18 mouse cellular contexts compared by ENCODE assay signal in the genomic region with DNA sequence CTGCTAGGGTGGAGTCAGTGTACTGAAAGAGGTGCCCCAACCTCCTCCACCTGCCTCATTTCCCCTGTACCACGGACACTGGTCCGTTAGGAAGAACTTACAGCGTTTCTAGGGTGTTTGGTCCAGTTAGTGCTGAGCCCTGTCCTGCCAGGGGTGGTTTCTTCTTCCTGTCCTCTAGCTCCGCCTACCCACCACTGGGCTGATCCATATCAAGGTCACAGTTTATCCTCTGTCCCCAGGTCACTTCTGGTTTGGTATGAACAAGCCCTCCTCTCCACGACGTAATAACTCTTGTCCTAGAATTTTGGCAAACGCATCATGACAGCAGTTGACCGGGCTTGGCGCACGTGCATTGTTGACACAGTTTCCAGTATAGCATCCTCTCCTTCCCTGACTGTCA. TPM values are rescaled to one million over a fixed set of nuclear protein-coding genes. Genes with fewer than 3 reads are reported as not detected.
A peak's percentile ranks its signal among the peaks of the same experiment; 100 is the strongest.
DNase-seq lines count a peak whose midpoint lies in the region; ATAC-seq and TF ChIP-seq lines count a peak whose summit lies in the region.
"Had no signal": no experiment of that assay in that cellular context is flagged by ENCODE, and none has a peak within 500 bp of the region (broad histone marks: within the 10 kb centered on the region; RNA-seq: fewer than 3 reads in every experiment).

No protein-coding gene starts in this region.

- no peaks in the 10 kb centered on the region for H3K9me3 ChIP-seq in heart, embryonic 13.5 days
- no peaks in the 10 kb centered on the region for H3K9me3 ChIP-seq in liver, embryonic 16.5 days (replicated peaks; ENCODE audit: control insufficient read depth, low read length)
- H3K9me3 ChIP-seq in liver, embryonic 12.5 days (replicated peaks) = no peaks in the 10 kb centered on the region
- H3K9me3 ChIP-seq: limb, embryonic 10.5 days; neural tube, embryonic 12.5 days; stomach, embryonic 15.5 days had no signal

- intact Hi-C loops in heart, postnatal 14 days (cut with DNase I) = loop anchor here (10.0 kb wide), 1 partner anchor 365 kb away; the partner anchor contains the start of gene Gprc5c

- no peak overlapping the region for H3K9ac ChIP-seq in heart, embryonic 13.5 days
- no peak overlapping the region for H3K9ac ChIP-seq in liver, embryonic 16.5 days (ENCODE audit: low read depth, low read length)
- H3K9ac ChIP-seq in liver, embryonic 12.5 days = no peak overlapping the region
- H3K9ac ChIP-seq: embryonic facial prominence, embryonic 12.5 days; lung, embryonic 14.5 days; neural tube, embryonic 12.5 days; stomach, embryonic 15.5 days had no signal

- no peak for TF ChIP-seq POLR2A in small intestine, adult 2 months (IDR thresholded peaks at IDR 0.05; ENCODE audit: low read depth, low read length)

- no peak for DNase-seq in heart, postnatal 14 days
- DNase-seq in adrenal gland, postnatal 10 days = no peak
- DNase-seq: cerebellum, adult 18-20 months; kidney, postnatal 10 days had no signal

- H3K4me1 ChIP-seq in heart, embryonic 13.5 days = peaks cover 81% of the 10 kb centered on the region
- peaks cover 13% of the 10 kb centered on the region for H3K4me1 ChIP-seq in liver, embryonic 16.5 days (ENCODE audit: control insufficient read depth, low read depth, low read length)
- H3K4me1 ChIP-seq in liver, embryonic 12.5 days = peaks cover 47% of the 10 kb centered on the region
- H3K4me1 ChIP-seq in small intestine, adult 2 months (ENCODE audit: control insufficient read depth, insufficient read depth, insufficient read length, low read length) = peaks cover 13% of the 10 kb centered on the region; the same call in 1 of the 2 replicates

- H3K4me2 ChIP-seq in heart, embryonic 13.5 days = no peak overlapping the region
- no peak overlapping the region for H3K4me2 ChIP-seq in liver, embryonic 16.5 days (ENCODE audit: low read depth, low read length)
- no peak overlapping the region for H3K4me2 ChIP-seq in liver, embryonic 12.5 days
- H3K4me2 ChIP-seq: embryonic facial prominence, embryonic 12.5 days; lung, embryonic 14.5 days; neural tube, embryonic 12.5 days; stomach, embryonic 15.5 days had no signal

- H3K36me3 ChIP-seq in heart, embryonic 13.5 days = peaks cover 8% of the 10 kb centered on the region; the same call in 1 of the 2 replicates
- no peaks in the 10 kb centered on the region; the same call in 1 of the 2 replicates for H3K36me3 ChIP-seq in liver, embryonic 16.5 days (ENCODE audit: control insufficient read depth, insufficient read depth)
- no peaks in the 10 kb centered on the region for H3K36me3 ChIP-seq in liver, embryonic 12.5 days
- H3K36me3 ChIP-seq in small intestine, adult 2 months (ENCODE audit: control insufficient read depth, insufficient read depth, low read length) = no peaks in the 10 kb centered on the region
- H3K36me3 ChIP-seq: embryonic facial prominence, embryonic 12.5 days; neural tube, embryonic 12.5 days; stomach, embryonic 15.5 days had no signal

- H3K27me3 ChIP-seq in heart, embryonic 13.5 days (replicated peaks) = peaks cover 6% of the 10 kb centered on the region
- no peaks in the 10 kb centered on the region for H3K27me3 ChIP-seq in liver, embryonic 16.5 days (ENCODE audit: control insufficient read depth, insufficient read depth, low read depth, low read length)
- H3K27me3 ChIP-seq in liver, embryonic 12.5 days (replicated peaks) = no peaks in the 10 kb centered on the region
- no peaks in the 10 kb centered on the region for H3K27me3 ChIP-seq in small intestine, adult 2 months (ENCODE audit: control insufficient read depth, insufficient read depth, low read length)
- H3K27me3 ChIP-seq: embryonic facial prominence, embryonic 12.5 days had no signal

- 83% methylated on average over 10 of the region's 10 CpGs for WGBS in heart, embryonic 13.5 days
- 59% methylated on average over 10 of the region's 10 CpGs for WGBS in liver, embryonic 16.5 days (ENCODE audit: insufficient replicate concordance)
- WGBS in liver, embryonic 12.5 days (ENCODE audit: insufficient replicate concordance) = 62% methylated on average over 10 of the region's 10 CpGs
- 56% methylated on average over 10 of the region's 10 CpGs for WGBS in small intestine, adult 2 months

- no peak for TF ChIP-seq CTCF in small intestine, adult 2 months (IDR thresholded peaks at IDR 0.05; ENCODE audit: extremely low read depth, insufficient read length, insufficient replicate concordance, low read depth, low read length)

- no peak overlapping the region for H3K4me3 ChIP-seq in heart, embryonic 13.5 days
- H3K4me3 ChIP-seq in liver, embryonic 16.5 days (ENCODE audit: low read depth, low read length) = no peak overlapping the region
- H3K4me3 ChIP-seq in liver, embryonic 12.5 days = no peak overlapping the region
- no peak overlapping the region for H3K4me3 ChIP-seq in small intestine, adult 2 months (ENCODE audit: low read depth, low read length)
- H3K4me3 ChIP-seq: embryonic facial prominence, embryonic 12.5 days; left cerebral cortex, adult 2 months; limb, embryonic 10.5 days; neural tube, embryonic 12.5 days; stomach, embryonic 15.5 days had no signal

- peak overlapping the region; percentile 25; the same call in 1 of the 2 replicates for H3K27ac ChIP-seq in heart, embryonic 13.5 days (replicated peaks)
- peak overlapping the region; percentile 35 for H3K27ac ChIP-seq in liver, embryonic 16.5 days (ENCODE audit: low read length)
- no peak overlapping the region for H3K27ac ChIP-seq in liver, embryonic 12.5 days
- peak overlapping the region; percentile 4; the same call in 1 of the 2 replicates for H3K27ac ChIP-seq in small intestine, adult 2 months (ENCODE audit: insufficient read depth, low read depth, low read length)
- H3K27ac ChIP-seq: embryonic facial prominence, embryonic 12.5 days; hindbrain, postnatal 0 days; left cerebral cortex, adult 2 months; limb, embryonic 10.5 days; neural tube, embryonic 12.5 days; stomach, embryonic 15.5 days had no signal

- no peak for ATAC-seq in heart, embryonic 13.5 days (ENCODE audit: extremely low read depth, insufficient number of reproducible peaks, low FRiP score, low TSS enrichment)
- peak; percentile 19; the same call in 1 of the 2 replicates for ATAC-seq in liver, embryonic 16.5 days (ENCODE audit: low read depth)
- no peak for ATAC-seq in liver, embryonic 12.5 days
- peak; percentile 15; the same call in 1 of the 2 replicates for ATAC-seq in granulocyte monocyte progenitor cell, adult 5-6 weeks (replicated peaks; ENCODE audit: poor library complexity, severe bottlenecking)
- ATAC-seq: forebrain, embryonic 16.5 days; hindbrain, postnatal 0 days had no signal

RNA-seq across cellular contexts. Expression of gene Nat9, which starts 32.0 kb away (rescaled TPM):
- 13.8 and 19.0 TPM in 2 replicates for polyA plus RNA-seq in heart, embryonic 13.5 days (2015; fragmentation: Nextera tagmentation; extraction: Ambion mirVana)
- 10 to 100 TPM; 17.0 to 17.1 TPM for total RNA-seq in heart, postnatal 14 days (2021)
- 12.7 TPM in 2 replicates for polyA plus RNA-seq in liver, embryonic 16.5 days (2015; fragmentation: Nextera tagmentation; extraction: Ambion mirVana)
- polyA plus RNA-seq in liver, embryonic 12.5 days (2016; fragmentation: Nextera tagmentation; extraction: Ambion mirVana) = 12.8 and 12.9 TPM in 2 replicates
- 27.1 and 27.5 TPM in 2 replicates for total RNA-seq in granulocyte monocyte progenitor cell, adult 5-6 weeks (2014; fragmentation: Nextera tagmentation)
- total RNA-seq in granulocyte monocyte progenitor cell, adult 5-6 weeks (2017) = 21.3 and 28.0 TPM in 2 replicates
- polyA plus RNA-seq in small intestine, adult 2 months (2012; rRNA removed) = 22.7 and 35.6 TPM in 2 replicates
- total RNA-seq in adrenal gland, postnatal 10 days (2021) = 10 to 100 TPM; 27.4 to 28.4 TPM

RNA-seq across cellular contexts. Expression of gene Tmem104, which starts 32.4 kb away (rescaled TPM):
- polyA plus RNA-seq in heart, embryonic 13.5 days (2015; fragmentation: Nextera tagmentation; extraction: Ambion mirVana) = 7.1 and 7.7 TPM in 2 replicates
- total RNA-seq in heart, postnatal 14 days (2021) = 1 to 10 TPM; 9.5 to 9.6 TPM
- 5.9 and 6.4 TPM in 2 replicates for polyA plus RNA-seq in liver, embryonic 16.5 days (2015; fragmentation: Nextera tagmentation; extraction: Ambion mirVana)
- polyA plus RNA-seq in liver, embryonic 12.5 days (2016; fragmentation: Nextera tagmentation; extraction: Ambion mirVana) = 7.5 and 8.1 TPM in 2 replicates
- total RNA-seq in granulocyte monocyte progenitor cell, adult 5-6 weeks (2014; fragmentation: Nextera tagmentation) = 11.5 and 12.8 TPM in 2 replicates
- total RNA-seq in granulocyte monocyte progenitor cell, adult 5-6 weeks (2017) = 2.4 and 3.6 TPM in 2 replicates
- 10.0 and 21.0 TPM in 2 replicates for polyA plus RNA-seq in small intestine, adult 2 months (2012; rRNA removed)
- total RNA-seq in adrenal gland, postnatal 10 days (2021) = 10 to 100 TPM in 1 of 2 experiments, 1 to 10 TPM in 1; 9.5 to 15.7 TPM

RNA-seq across cellular contexts. Expression of gene Grin2c, which starts 47.4 kb away (rescaled TPM):
- polyA plus RNA-seq in heart, embryonic 13.5 days (2015; fragmentation: Nextera tagmentation; extraction: Ambion mirVana) = 0.04 TPM in 1 of 2 replicates, not detected in the other
- under 1 TPM; 0.10 to 0.15 TPM for total RNA-seq in heart, postnatal 14 days (2021)
- 0.05 and 0.09 TPM in 2 replicates for polyA plus RNA-seq in liver, embryonic 16.5 days (2015; fragmentation: Nextera tagmentation; extraction: Ambion mirVana)
- polyA plus RNA-seq in liver, embryonic 12.5 days (2016; fragmentation: Nextera tagmentation; extraction: Ambion mirVana) = 0.51 and 0.62 TPM in 2 replicates
- not detected in 2 replicates for total RNA-seq in granulocyte monocyte progenitor cell, adult 5-6 weeks (2014; fragmentation: Nextera tagmentation)
- total RNA-seq in granulocyte monocyte progenitor cell, adult 5-6 weeks (2017) = not detected in 2 replicates
- polyA plus RNA-seq in small intestine, adult 2 months (2012; rRNA removed) = 0.10 and 0.33 TPM in 2 replicates
- total RNA-seq in adrenal gland, postnatal 10 days (2021) = under 1 TPM; 0.61 to 0.75 TPM
- total RNA-seq: hematopoietic stem cell, adult 5-6 weeks had no signal
- polyA plus RNA-seq: lung, embryonic 14.5 days had no signal

RNA-seq across cellular contexts. Expression of gene Slc9a3r1, which starts 56.5 kb away (rescaled TPM):
- 23.1 and 24.4 TPM in 2 replicates for polyA plus RNA-seq in heart, embryonic 13.5 days (2015; fragmentation: Nextera tagmentation; extraction: Ambion mirVana)
- total RNA-seq in heart, postnatal 14 days (2021) = 10 to 100 TPM; 12.7 to 13.5 TPM
- 78.8 and 88.7 TPM in 2 replicates for polyA plus RNA-seq in liver, embryonic 16.5 days (2015; fragmentation: Nextera tagmentation; extraction: Ambion mirVana)
- 74.5 and 75.7 TPM in 2 replicates for polyA plus RNA-seq in liver, embryonic 12.5 days (2016; fragmentation: Nextera tagmentation; extraction: Ambion mirVana)
- 37.4 and 55.9 TPM in 2 replicates for total RNA-seq in granulocyte monocyte progenitor cell, adult 5-6 weeks (2014; fragmentation: Nextera tagmentation)
- 48.2 and 50.3 TPM in 2 replicates for total RNA-seq in granulocyte monocyte progenitor cell, adult 5-6 weeks (2017)
- 314 and 949 TPM in 2 replicates for polyA plus RNA-seq in small intestine, adult 2 months (2012; rRNA removed)
- total RNA-seq in adrenal gland, postnatal 10 days (2021) = 10 to 100 TPM; 26.3 to 30.4 TPM

RNA-seq across cellular contexts. Expression of gene Fdxr, which starts 57.2 kb away (rescaled TPM):
- 9.5 and 11.7 TPM in 2 replicates for polyA plus RNA-seq in heart, embryonic 13.5 days (2015; fragmentation: Nextera tagmentation; extraction: Ambion mirVana)
- total RNA-seq in heart, postnatal 14 days (2021) = 1 to 10 TPM; 7.0 to 7.5 TPM
- 19.5 and 21.7 TPM in 2 replicates for polyA plus RNA-seq in liver, embryonic 16.5 days (2015; fragmentation: Nextera tagmentation; extraction: Ambion mirVana)
- polyA plus RNA-seq in liver, embryonic 12.5 days (2016; fragmentation: Nextera tagmentation; extraction: Ambion mirVana) = 17.1 and 17.8 TPM in 2 replicates
- total RNA-seq in granulocyte monocyte progenitor cell, adult 5-6 weeks (2014; fragmentation: Nextera tagmentation) = 23.9 and 26.4 TPM in 2 replicates
- 9.7 and 14.2 TPM in 2 replicates for total RNA-seq in granulocyte monocyte progenitor cell, adult 5-6 weeks (2017)
- polyA plus RNA-seq in small intestine, adult 2 months (2012; rRNA removed) = 7.8 and 12.2 TPM in 2 replicates
- 100 to 1,000 TPM; 368 to 383 TPM for total RNA-seq in adrenal gland, postnatal 10 days (2021)

Comparison
In these comparisons a context has a peak if more than half of its experiments do, and no peak if none do; other contexts are left out.
1. ATAC-seq: peak in liver, embryonic 16.5 days (single experiment) and granulocyte monocyte progenitor cell, adult 5-6 weeks (single experiment); none in heart, embryonic 13.5 days (single experiment) and liver, embryonic 12.5 days (single experiment).